Mouse (Mus musculus) liver, postnatal 0 days (tissue): ENCODE data around the gene Fgd5.

Experiments used
- CTCF ChIP-seq: sonication (generic); IDR thresholded peaks from 2 replicates; pipeline ENCODE4 v1.5.1; 2016; ENCODE audit warnings: antibody characterized with exemption, low read depth
- EP300 ChIP-seq: IDR thresholded peaks from 2 replicates; pipeline ENCODE4 v1.6.1; 2016; ENCODE audit warnings: antibody characterized with exemption, low read depth, mild to moderate bottlenecking

DNA sequence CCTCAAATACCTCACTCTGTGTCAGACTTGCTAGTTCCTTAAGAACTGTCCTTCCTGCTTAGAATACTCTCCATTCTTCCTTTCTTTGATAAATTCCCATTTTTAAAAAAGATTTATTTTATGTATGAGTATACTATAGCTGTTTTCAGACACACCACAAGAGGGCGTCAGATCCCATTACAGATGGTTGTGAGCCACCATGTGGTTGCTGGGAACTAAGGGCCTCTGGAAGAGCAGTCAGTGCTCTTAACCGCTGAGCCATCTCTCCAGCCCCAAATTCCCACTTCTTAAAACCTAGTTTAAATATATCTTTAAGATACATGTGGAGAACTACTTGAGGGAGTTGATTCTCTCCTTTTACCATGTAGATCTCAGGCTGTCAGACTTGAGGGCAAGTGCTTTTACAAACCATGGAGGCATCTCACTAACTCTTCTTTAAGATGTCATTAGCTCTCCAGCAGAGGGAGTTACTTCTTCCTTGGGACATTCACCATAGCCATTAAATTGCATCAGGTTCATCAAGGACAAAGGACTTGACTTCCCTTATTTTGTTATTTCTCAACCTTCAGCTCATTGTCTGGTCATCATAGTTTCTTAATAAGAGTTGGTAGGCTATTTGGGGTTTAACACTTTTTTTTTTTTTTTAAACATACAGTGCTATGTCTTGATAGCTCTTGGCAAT lies 122.1 kb downstream of the Fgd5 start:
- TF ChIP-seq CTCF (peak; percentile 45), EP300 (no peak)
